Mouse (Mus musculus): ENCODE measurements at regions not wholly inside any gene's neighbourhood (a gene's known extent, or its start where the extent isn't known, plus 50 kb on each side); places are given as distances from the start of the nearest gene placed in this dataset.
A peak's percentile ranks its signal among the peaks of the same experiment; 100 is the strongest.

GRCm38 (mm10) chr15:52095629-52096190, 1789.0 kb upstream of the Gm7489 start:
- intact Hi-C loops (cut with DNase I): no loop called here

GRCm38 (mm10) chr15:52108761-52109160, 1775.9 kb upstream of the Gm7489 start:
- intact Hi-C loops (cut with DNase I): no loop called here
- DNase-seq: no peak

More at GRCm38 (mm10) chr15:52095629-52096190, 1789.0 kb upstream of the Gm7489 start:
- DNase-seq: no peak

- intact Hi-C loops (cut with DNase I): no loop called here
- DNase-seq: no peak
Observed at GRCm38 (mm10) chr15:52114368-52115036, 1770.2 kb upstream of the Gm7489 start.

- intact Hi-C loops (cut with DNase I): no loop called here
- no peak for DNase-seq
Observed at GRCm38 (mm10) chr15:52136693-52137092, 1748.0 kb upstream of the Gm7489 start.

GRCm38 (mm10) chr15:52153421-52153820, 1731.3 kb upstream of the Gm7489 start:
- intact Hi-C loops (cut with DNase I): loop anchor here (2.0 kb wide), 1 partner anchor 243 kb away; no protein-coding TSS in a partner anchor
- DNase-seq: peak; percentile 3 to 9

- intact Hi-C loops (cut with DNase I): no loop called here
- DNase-seq: no peak
Observed at GRCm38 (mm10) chr15:52155784-52156183, 1728.9 kb upstream of the Gm7489 start.

GRCm38 (mm10) chr15:52156779-52157178, 1727.9 kb upstream of the Gm7489 start:
- intact Hi-C loops (cut with DNase I): no loop called here
- peak; percentile 2 to 6 for DNase-seq

GRCm38 (mm10) chr15:52160181-52161088, 1724.3 kb upstream of the Gm7489 start:
- DNase-seq: peak; percentile 80 to 83
- intact Hi-C loops (cut with DNase I): loop anchor here (1.0 to 10.0 kb wide), 3 partner anchors 249 to 466 kb away; no protein-coding TSS in a partner anchor

GRCm38 (mm10) chr15:52161089-52161442, 1723.6 kb upstream of the Gm7489 start:
- intact Hi-C loops (cut with DNase I): loop anchor here (2.0 to 10.0 kb wide), 2 partner anchors 298 to 466 kb away; no protein-coding TSS in a partner anchor
- no peak for DNase-seq

- DNase-seq: peak; percentile 10 to 17
- intact Hi-C loops (cut with DNase I): loop anchor here (2.0 to 10.0 kb wide), 2 partner anchors 297 to 467 kb away; no protein-coding TSS in a partner anchor
Observed at GRCm38 (mm10) chr15:52161568-52162316, 1723.0 kb upstream of the Gm7489 start.

GRCm38 (mm10) chr15:52166144-52166543, 1718.6 kb upstream of the Gm7489 start:
- intact Hi-C loops (cut with DNase I): loop anchor here (10.0 kb wide), 1 partner anchor 471 kb away; no protein-coding TSS in a partner anchor
- DNase-seq: no peak

GRCm38 (mm10) chr15:52166595-52167443, 1717.9 kb upstream of the Gm7489 start:
- intact Hi-C loops (cut with DNase I): loop anchor here (10.0 kb wide), 1 partner anchor 472 kb away; no protein-coding TSS in a partner anchor
- DNase-seq: no peak

GRCm38 (mm10) chr15:52167811-52168210, 1716.9 kb upstream of the Gm7489 start:
- no peak for DNase-seq
- intact Hi-C loops (cut with DNase I): loop anchor here (10.0 kb wide), 1 partner anchor 473 kb away; no protein-coding TSS in a partner anchor

GRCm38 (mm10) chr15:52176951-52177350, 1707.8 kb upstream of the Gm7489 start:
- no peak for DNase-seq
- intact Hi-C loops (cut with DNase I): no loop called here

- intact Hi-C loops (cut with DNase I): no loop called here
- no peak for DNase-seq
Observed at GRCm38 (mm10) chr15:52178668-52179067, 1706.0 kb upstream of the Gm7489 start.

- intact Hi-C loops (cut with DNase I): no loop called here
- DNase-seq: no peak
Observed at GRCm38 (mm10) chr15:52179379-52179778, 1705.3 kb upstream of the Gm7489 start.

GRCm38 (mm10) chr15:52191176-52191575, 1693.5 kb upstream of the Gm7489 start:
- intact Hi-C loops (cut with DNase I): no loop called here
- DNase-seq: no peak

- intact Hi-C loops (cut with DNase I): no loop called here
- DNase-seq: no peak
Observed at GRCm38 (mm10) chr15:52207271-52207670, 1677.4 kb upstream of the Gm7489 start.

- DNase-seq: no peak
- intact Hi-C loops (cut with DNase I): no loop called here
Observed at GRCm38 (mm10) chr15:52232442-52232841, 1652.3 kb upstream of the Gm7489 start.

Data from heart, postnatal 10 days (tissue).